Mouse (Mus musculus) liver, embryonic 15.5 days (tissue): ENCODE data around the gene Nfkbil1. TPM values are rescaled to one million over a fixed set of nuclear protein-coding genes. Genes with fewer than 3 reads are reported as not detected.

Experiments used
- ATAC-seq: fragments of 200-750 bp; cut with Nextera tagmentation; 2 replicates; pipeline ENCODE4 v1.8.0; 2017; ENCODE audit warnings: moderate number of reproducible peaks, mild to moderate bottlenecking, moderate library complexity; ENCODE audit not compliant: insufficient read depth
- H3K27ac ChIP-seq: fragments of 300-500 bp; sonication (generic); replicated peaks from 2 replicates; pipeline ENCODE4 v1.5.1; 2015; ENCODE audit warnings: mild to moderate bottlenecking, inconsistent platforms
- H3K27me3 ChIP-seq: fragments of 300-500 bp; sonication (generic); 2 replicates; pipeline ENCODE4 v1.6.1; 2015; ENCODE audit warnings: mild to moderate bottlenecking, inconsistent platforms
- H3K36me3 ChIP-seq: fragments of 300-500 bp; sonication (generic); replicated peaks from 2 replicates; pipeline ENCODE4 v1.6.1; 2015; ENCODE audit warnings: moderate library complexity, mild to moderate bottlenecking, inconsistent platforms
- H3K4me1 ChIP-seq: fragments of 300-500 bp; sonication (generic); replicated peaks from 2 replicates; pipeline ENCODE4 v1.6.1; 2015; ENCODE audit warnings: inconsistent platforms
- H3K4me2 ChIP-seq: fragments of 300-500 bp; sonication (generic); 2 replicates; pipeline ENCODE4 v1.6.1; 2015; ENCODE audit warnings: moderate library complexity, mild to moderate bottlenecking, inconsistent platforms
- H3K4me3 ChIP-seq: fragments of 300-500 bp; sonication (generic); replicated peaks from 2 replicates; pipeline ENCODE4 v1.5.1; 2015; ENCODE audit warnings: mild to moderate bottlenecking, inconsistent platforms
- H3K9ac ChIP-seq: fragments of 300-500 bp; sonication (generic); 2 replicates; pipeline ENCODE4 v1.6.1; 2015; ENCODE audit warnings: moderate library complexity, mild to moderate bottlenecking, inconsistent platforms
- H3K9me3 ChIP-seq: fragments of 300-500 bp; sonication (generic); replicated peaks from 2 replicates; pipeline ENCODE4 v1.6.1; 2016; ENCODE audit warnings: inconsistent platforms
- WGBS: fragments of 180-500 bp; shearing (Covaris S2); methylation state at CpG from one replicate; pipeline ENCODE4 v1.1.7; 2015; ENCODE audit warnings: mixed read lengths; ENCODE audit not compliant: insufficient replicate concordance; 5-methylcytosine and 5-hydroxymethylcytosine counted together
- polyA plus RNA-seq: library from polyadenylated mRNA; unstranded; fragments of >200 nt; fragmentation: Nextera tagmentation; extraction: Ambion mirVana; gene quantifications from 2 replicates; pipeline ENCODE4 v1.2.1, GENCODE M21; 2015

Nfkbil1 gene
- polyA plus RNA-seq, 1 experiment from 2014 or later: 3.2 TPM

GRCm38 (mm10) chr17:35219601-35220041 is 16.0 kb downstream of the Nfkbil1 start:
- Histone ChIP-seq H3K4me2 (no peak overlapping the region), H3K27me3 (0 out of 2 replicates have a peak, but pooled peaks cover 3% of the 10 kb centered on the region), H3K36me3 (peaks cover 13% of the 10 kb centered on the region; the same call in 1 of the 2 replicates), H3K9ac (no peak overlapping the region), H3K4me3 (no peak overlapping the region), H3K4me1 (peaks cover 44% of the 10 kb centered on the region), H3K27ac (peak overlapping the region; percentile 61), H3K9me3 (no peaks in the 10 kb centered on the region)
- 11% methylated on average over 6 of the region's 6 CpGs for WGBS
- no peak for ATAC-seq

DNA sequence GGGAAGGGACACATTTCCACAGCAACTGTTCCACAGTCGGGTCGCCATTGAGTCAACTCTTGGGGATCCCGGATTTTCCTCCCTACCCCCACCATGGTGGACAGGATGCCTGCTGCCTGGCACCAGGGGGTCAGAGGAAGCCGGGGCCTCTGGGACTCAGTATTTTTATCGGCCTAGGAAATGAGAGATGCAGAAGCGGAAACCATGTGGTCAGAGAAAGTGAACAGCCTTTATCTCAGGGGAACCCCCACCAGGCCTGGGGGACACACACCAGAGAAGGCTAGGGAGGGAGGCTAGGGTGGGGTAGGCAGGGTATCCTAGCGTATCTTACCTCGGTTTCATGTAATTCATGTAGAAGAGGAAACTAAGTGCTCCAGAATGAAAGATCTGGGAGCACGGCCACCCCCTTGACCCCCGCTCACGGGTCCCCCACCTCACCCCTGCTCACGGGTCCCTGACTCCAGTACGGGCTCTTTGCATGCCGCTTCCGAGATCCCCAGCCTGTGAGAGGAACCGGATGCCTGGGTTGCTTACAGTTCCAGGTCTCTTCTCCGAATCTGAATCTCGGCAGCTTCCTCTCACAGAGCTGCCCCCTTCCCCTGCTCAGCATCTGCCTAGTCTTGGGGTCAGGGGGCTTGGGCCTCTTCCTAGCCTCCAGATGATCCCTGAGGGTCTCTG is 16.9 kb downstream of the Nfkbil1 start:
- Histone ChIP-seq H3K9me3 (no peaks in the 10 kb centered on the region), H3K36me3 (peaks cover 13% of the 10 kb centered on the region; the same call in 1 of the 2 replicates), H3K27ac (peak overlapping the region; percentile 61), H3K27me3 (0 out of 2 replicates have a peak, but pooled peaks cover 3% of the 10 kb centered on the region), H3K4me2 (peak overlapping the region; percentile 34), H3K4me1 (peaks cover 47% of the 10 kb centered on the region), H3K9ac (no peak overlapping the region), H3K4me3 (no peak overlapping the region)
- WGBS: 14% methylated on average over 18 of the region's 18 CpGs
- ATAC-seq: peak; percentile 51; the same call in 1 of the 2 replicates

DNA sequence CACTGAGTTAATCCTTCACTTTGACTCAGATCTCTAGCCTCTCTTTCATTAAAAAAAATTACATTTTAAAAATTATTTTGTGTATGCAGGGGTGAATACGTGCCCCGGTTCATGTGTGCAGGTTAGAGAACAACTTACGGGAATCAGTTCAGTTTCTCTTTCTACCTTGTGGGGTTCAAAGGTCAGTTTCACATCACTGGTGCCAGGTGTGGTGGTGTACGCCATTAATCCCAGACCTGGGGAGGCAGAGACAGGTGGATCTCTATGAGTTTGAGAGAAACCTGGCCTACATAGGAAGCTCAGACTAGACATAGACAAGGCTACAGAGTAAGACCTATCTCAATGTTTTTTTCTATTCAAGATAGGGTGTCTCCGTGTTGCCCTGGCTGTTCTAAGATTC is 22.5 kb downstream of the Nfkbil1 start:
- peaks cover 8% of the 10 kb centered on the region for H3K4me1 ChIP-seq
- 69% methylated on average over 5 of the region's 5 CpGs for WGBS
- H3K9me3 ChIP-seq: no peaks in the 10 kb centered on the region
- no peak overlapping the region for H3K9ac ChIP-seq
- no peak overlapping the region for H3K27ac ChIP-seq
- H3K36me3 ChIP-seq: no peaks in the 10 kb centered on the region
- H3K27me3 ChIP-seq: peaks cover 9% of the 10 kb centered on the region
- ATAC-seq: no peak
- H3K4me2 ChIP-seq: no peak overlapping the region
- no peak overlapping the region for H3K4me3 ChIP-seq

GRCm38 (mm10) chr17:35210593-35210992 is 25.0 kb downstream of the Nfkbil1 start:
- Histone ChIP-seq H3K4me2 (no peak overlapping the region), H3K4me3 (no peak overlapping the region), H3K4me1 (peaks cover 4% of the 10 kb centered on the region; the same call in 1 of the 2 replicates), H3K36me3 (no peaks in the 10 kb centered on the region), H3K9ac (no peak overlapping the region), H3K27me3 (peaks cover 9% of the 10 kb centered on the region), H3K27ac (no peak overlapping the region), H3K9me3 (no peaks in the 10 kb centered on the region)
- no peak for ATAC-seq
- 61% methylated on average over 3 of the region's 3 CpGs for WGBS

DNA sequence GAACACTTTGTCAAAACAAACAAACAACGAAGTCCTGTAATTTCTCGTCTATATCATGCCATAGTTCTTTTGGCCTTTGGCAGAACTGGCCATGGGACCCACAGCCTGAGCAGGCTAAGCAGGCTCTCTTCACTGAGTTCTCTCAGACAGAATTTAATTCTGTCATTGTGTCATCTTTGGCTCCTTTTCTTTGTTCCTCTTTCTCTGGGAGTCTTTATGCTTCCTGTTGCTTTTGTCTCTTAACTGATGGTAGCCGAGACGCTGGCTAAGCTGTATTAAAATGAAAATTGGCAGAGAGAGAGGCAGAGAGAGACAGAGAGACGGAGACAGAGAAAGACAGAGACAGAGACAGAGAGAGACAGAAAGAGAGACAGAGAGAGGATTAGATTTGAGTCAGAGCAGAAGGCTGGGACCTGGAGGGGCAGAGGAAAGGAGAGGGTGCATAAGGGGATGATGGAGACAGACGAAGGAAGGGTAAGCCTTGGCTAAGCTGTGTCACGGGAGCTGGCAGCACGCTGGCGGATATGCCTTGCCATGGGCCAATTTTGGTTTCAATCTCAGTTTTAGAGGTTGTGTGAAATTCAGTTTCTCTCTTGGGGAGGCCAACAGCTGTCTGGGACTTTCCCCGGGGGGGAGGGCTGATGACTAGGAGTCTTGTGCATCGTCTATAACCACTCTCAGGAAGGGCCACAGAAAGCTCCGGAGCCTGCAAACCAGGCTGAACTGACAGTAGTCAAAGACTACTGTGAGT is 25.6 kb downstream of the Nfkbil1 start:
- no peak for ATAC-seq
- no peak overlapping the region for H3K27ac ChIP-seq
- no peaks in the 10 kb centered on the region for H3K36me3 ChIP-seq
- H3K27me3 ChIP-seq: peaks cover 12% of the 10 kb centered on the region
- WGBS: 35% methylated on average over 12 of the region's 12 CpGs
- peaks cover 4% of the 10 kb centered on the region; the same call in 1 of the 2 replicates for H3K4me1 ChIP-seq
- H3K9ac ChIP-seq: no peak overlapping the region
- no peaks in the 10 kb centered on the region for H3K9me3 ChIP-seq
- H3K4me2 ChIP-seq: no peak overlapping the region
- H3K4me3 ChIP-seq: no peak overlapping the region

DNA sequence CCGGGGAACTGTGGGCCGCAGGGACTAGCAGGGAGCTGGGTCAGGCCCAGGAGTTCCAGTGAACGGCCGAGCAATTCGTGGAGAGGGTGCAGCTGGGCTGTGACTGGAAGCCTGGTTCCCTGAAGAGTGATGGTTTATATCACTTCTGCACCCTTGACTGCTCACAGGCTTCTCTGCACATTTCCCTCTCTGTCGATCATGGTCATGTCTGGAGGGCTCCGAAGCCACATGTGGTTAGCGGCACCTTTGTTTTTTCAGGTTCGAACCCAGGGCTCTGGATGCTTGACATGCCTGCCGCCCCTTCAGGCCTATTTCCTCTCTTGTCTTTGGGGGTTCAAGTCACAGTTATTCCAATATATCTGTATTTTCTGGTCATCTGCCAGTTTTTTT is 30.2 kb downstream of the Nfkbil1 start:
- Histone ChIP-seq H3K4me3 (no peak overlapping the region), H3K27ac (no peak overlapping the region), H3K36me3 (no peaks in the 10 kb centered on the region), H3K9me3 (no peaks in the 10 kb centered on the region), H3K27me3 (peaks cover 55% of the 10 kb centered on the region), H3K4me2 (no peak overlapping the region), H3K9ac (no peak overlapping the region), H3K4me1 (peaks cover 8% of the 10 kb centered on the region; the same call in 1 of the 2 replicates)
- 49% methylated on average over 10 of the region's 10 CpGs for WGBS
- no peak for ATAC-seq

DNA sequence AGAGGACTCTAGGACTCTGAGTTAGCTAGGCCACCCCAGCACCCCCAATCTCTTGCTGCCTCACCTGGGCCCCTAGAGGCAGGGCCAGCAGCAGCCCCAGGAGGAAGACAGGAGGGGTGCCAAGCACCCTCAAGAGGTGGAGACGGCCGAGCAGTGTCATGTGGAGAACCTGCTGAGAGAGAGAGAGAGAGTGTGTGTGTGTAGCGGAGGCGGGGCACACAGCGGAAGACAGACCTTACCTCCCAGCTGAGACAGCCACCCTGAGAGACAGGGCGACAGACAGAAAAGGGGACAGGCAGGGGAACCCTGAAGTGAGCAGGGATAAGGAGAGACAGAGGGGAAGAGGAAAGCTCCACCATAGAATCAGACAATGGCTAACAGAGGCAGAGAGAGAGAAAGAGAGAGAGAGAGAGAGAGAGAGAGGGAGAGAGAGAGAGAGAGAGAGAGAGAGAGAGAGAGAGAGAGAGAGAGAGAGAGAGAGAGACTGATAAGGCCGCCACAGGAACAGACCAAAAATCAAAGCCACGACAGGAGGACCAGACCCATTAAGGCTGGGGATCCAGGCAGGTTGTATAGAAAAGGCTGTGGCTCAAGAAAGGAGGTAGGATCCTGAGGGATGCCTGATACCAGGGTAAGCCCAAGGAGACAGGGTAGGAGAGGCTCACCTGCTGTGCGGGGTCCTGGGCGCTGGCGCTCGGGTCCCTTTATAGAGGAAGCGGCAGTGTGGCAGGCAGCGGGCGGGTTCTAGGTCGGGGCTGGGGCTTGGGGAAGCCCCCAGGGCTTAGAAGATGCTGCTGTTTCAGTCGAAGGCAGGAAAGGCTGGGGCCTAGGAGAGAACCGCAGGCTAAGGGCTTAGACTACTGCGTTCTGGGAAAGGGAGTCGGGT is 30.9 kb downstream of the Nfkbil1 start, which contains the start of gene Lta:
Gene Lta, minus strand, starts transcription at position 858 of the 886 bp plus-strand sequence.
- no peak within 1 kb of the TSS for H3K4me3 ChIP-seq
- H3K4me1 ChIP-seq: peaks cover 11% of the 10 kb centered on the region; the same call in 1 of the 2 replicates
- H3K9me3 ChIP-seq: no peaks in the 10 kb centered on the region
- H3K4me2 ChIP-seq: no peak within 1 kb of the TSS
- no peak for ATAC-seq
- H3K9ac ChIP-seq: no peak within 1 kb of the TSS
- H3K27ac ChIP-seq: no peak within 1 kb of the TSS
- H3K27me3 ChIP-seq: peaks cover 56% of the 10 kb centered on the region
- 40% methylated on average over 20 of the region's 20 CpGs for WGBS
- H3K36me3 ChIP-seq: no peaks in the 10 kb centered on the region

DNA sequence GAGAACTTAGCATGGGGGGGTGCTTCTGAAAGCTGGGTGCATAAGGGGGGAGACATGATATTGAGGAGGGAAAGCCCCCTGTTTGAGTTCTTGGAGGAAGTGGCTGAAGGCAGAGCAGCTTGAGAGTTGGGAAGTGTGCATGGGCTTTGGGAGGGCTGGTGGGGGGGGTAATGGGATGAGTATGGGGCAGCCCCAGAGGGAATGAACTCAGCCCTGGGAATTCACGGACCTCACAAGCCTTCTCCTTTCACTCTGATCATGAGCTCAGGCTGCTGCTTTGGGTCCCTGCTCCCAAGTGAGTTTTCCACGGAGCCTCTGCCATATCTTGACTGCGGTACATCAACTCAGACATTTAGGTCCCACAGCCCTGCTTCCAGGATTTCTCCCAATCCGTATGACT is 33.1 kb downstream of the Nfkbil1 start:
- H3K4me1 ChIP-seq: peaks cover 11% of the 10 kb centered on the region; the same call in 1 of the 2 replicates
- H3K4me3 ChIP-seq: no peak overlapping the region
- ATAC-seq: no peak
- H3K9ac ChIP-seq: no peak overlapping the region
- no peak overlapping the region for H3K27ac ChIP-seq
- WGBS: 66% methylated on average over 4 of the region's 4 CpGs
- no peaks in the 10 kb centered on the region for H3K9me3 ChIP-seq
- H3K27me3 ChIP-seq: peaks cover 68% of the 10 kb centered on the region
- no peak overlapping the region for H3K4me2 ChIP-seq
- H3K36me3 ChIP-seq: no peaks in the 10 kb centered on the region

DNA sequence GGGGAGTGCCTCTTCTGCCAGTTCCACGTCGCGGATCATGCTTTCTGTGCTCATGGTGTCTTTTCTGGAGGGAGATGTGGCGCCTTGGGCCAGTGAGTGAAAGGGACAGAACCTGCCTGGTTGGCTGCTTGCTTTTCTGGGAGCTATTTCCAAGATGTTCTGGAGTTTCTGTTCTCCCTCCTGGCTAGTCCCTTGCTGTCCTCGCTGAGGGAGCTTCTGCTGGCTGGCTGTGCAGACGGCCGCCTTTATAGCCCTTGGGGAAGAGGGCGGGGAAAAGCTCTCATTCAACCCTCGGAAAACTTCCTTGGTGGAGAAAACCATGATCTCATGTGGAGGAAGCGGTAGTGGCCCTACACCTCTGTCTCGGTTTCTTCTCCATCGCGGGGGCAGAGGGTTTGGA is 33.8 kb downstream of the Nfkbil1 start, which contains the start of gene Tnf:
Gene Tnf, minus strand, starts transcription at position 221 of the 400 bp plus-strand sequence.
- H3K9ac ChIP-seq: peak within 1 kb of the TSS; percentile 30; the same call in 1 of the 2 replicates
- no peak for ATAC-seq
- H3K4me2 ChIP-seq: peak within 1 kb of the TSS; percentile 41
- peak within 1 kb of the TSS; percentile 71 for H3K27ac ChIP-seq
- no peaks in the 10 kb centered on the region for H3K9me3 ChIP-seq
- H3K27me3 ChIP-seq: peaks cover 73% of the 10 kb centered on the region
- H3K36me3 ChIP-seq: no peaks in the 10 kb centered on the region
- peaks cover 11% of the 10 kb centered on the region; the same call in 1 of the 2 replicates for H3K4me1 ChIP-seq
- 8% methylated on average over 13 of the region's 13 CpGs for WGBS
- H3K4me3 ChIP-seq: peak within 1 kb of the TSS; percentile 40

DNA sequence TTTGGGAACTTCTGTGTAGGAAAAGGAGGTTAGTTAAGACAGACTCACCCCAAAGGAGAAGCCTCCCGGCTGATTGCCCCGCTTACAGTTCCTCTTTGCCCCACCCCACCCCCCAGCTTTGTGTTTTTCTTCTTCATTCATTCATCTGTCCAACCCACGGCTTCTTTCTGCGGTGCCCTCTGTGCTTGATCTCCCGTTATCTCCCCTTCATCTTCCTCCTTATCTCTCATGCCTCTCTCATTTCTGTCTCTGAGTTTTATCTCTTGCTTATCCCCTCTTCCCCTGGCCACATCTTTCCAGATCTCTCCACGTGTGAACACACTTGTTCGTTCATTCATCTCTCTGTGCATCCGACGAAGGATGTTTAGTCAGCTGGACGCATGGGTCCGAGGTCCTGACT is 34.5 kb downstream of the Nfkbil1 start:
- H3K27ac ChIP-seq: peak overlapping the region; percentile 71; the same call in 1 of the 2 replicates
- H3K9me3 ChIP-seq: no peaks in the 10 kb centered on the region
- peaks cover 16% of the 10 kb centered on the region; the same call in 1 of the 2 replicates for H3K4me1 ChIP-seq
- no peak for ATAC-seq
- peak overlapping the region; percentile 40 for H3K4me3 ChIP-seq
- no peaks in the 10 kb centered on the region for H3K36me3 ChIP-seq
- 10% methylated on average over 11 of the region's 11 CpGs for WGBS
- H3K4me2 ChIP-seq: peak overlapping the region; percentile 41
- 0 out of 2 replicates have a peak overlapping the region, but pooled peaks have one; percentile 30 for H3K9ac ChIP-seq
- H3K27me3 ChIP-seq: peaks cover 79% of the 10 kb centered on the region
